Mouse (Mus musculus) heart, embryonic 15.5 days (tissue): ENCODE measurements around the gene Zfp655. TPM values are rescaled to one million over a fixed set of nuclear protein-coding genes. Genes with fewer than 3 reads are reported as not detected.

Experiments used
- ATAC-seq: fragments of 200-750 bp; cut with Nextera tagmentation; replicated peaks from 2 replicates; pipeline ENCODE4 v1.8.0; 2017; ENCODE audit warnings: low read depth, moderate TSS enrichment; ENCODE audit not compliant: insufficient number of reproducible peaks, insufficient read depth, low FRiP score
- H3K27ac ChIP-seq: fragments of 300-500 bp; sonication (generic); 2 replicates; pipeline ENCODE4 v1.5.1; 2015; ENCODE audit warnings: mild to moderate bottlenecking, inconsistent platforms
- H3K27me3 ChIP-seq: fragments of 300-500 bp; sonication (generic); 2 replicates; pipeline ENCODE4 v1.6.1; 2015; ENCODE audit warnings: inconsistent platforms
- H3K36me3 ChIP-seq: fragments of 300-500 bp; sonication (generic); 2 replicates; pipeline ENCODE4 v1.6.1; 2015; ENCODE audit warnings: mild to moderate bottlenecking, inconsistent platforms
- H3K4me1 ChIP-seq: fragments of 300-500 bp; sonication (generic); replicated peaks from 2 replicates; pipeline ENCODE4 v1.6.1; 2015; ENCODE audit warnings: inconsistent platforms
- H3K4me2 ChIP-seq: fragments of 300-500 bp; sonication (generic); 2 replicates; pipeline ENCODE4 v1.6.1; 2015; ENCODE audit warnings: inconsistent platforms, mild to moderate bottlenecking, moderate library complexity
- H3K4me3 ChIP-seq: fragments of 300-500 bp; sonication (generic); 2 replicates; pipeline ENCODE4 v1.5.1; 2015; ENCODE audit warnings: mild to moderate bottlenecking, inconsistent platforms
- H3K9ac ChIP-seq: fragments of 300-500 bp; sonication (generic); 2 replicates; pipeline ENCODE4 v1.6.1; 2015; ENCODE audit warnings: mild to moderate bottlenecking, inconsistent platforms
- H3K9me3 ChIP-seq: fragments of 300-500 bp; sonication (generic); replicated peaks from 2 replicates; pipeline ENCODE4 v1.6.1; 2016; ENCODE audit warnings: inconsistent platforms
- WGBS: fragments of 180-500 bp; shearing (Covaris S2); methylation state at CpG from one replicate; pipeline ENCODE4 v1.1.7; 2015; ENCODE audit warnings: mixed read lengths; 5-methylcytosine and 5-hydroxymethylcytosine counted together
- polyA plus RNA-seq: library from polyadenylated mRNA; unstranded; fragments of >200 nt; fragmentation: Nextera tagmentation; extraction: Ambion mirVana; gene quantifications from 2 replicates; pipeline ENCODE4 v1.2.1, GENCODE M21; 2015

The Zfp655 gene
- polyA plus RNA-seq, result 27.4 and 29.6 TPM in 2 replicates

GRCm38 (mm10) chr5:145231367-145231871, at the start of gene Zfp655:
Zfp655 (plus strand) TSS chr5:145231715.
- peak within 1 kb of the TSS; percentile 94 for H3K27ac ChIP-seq
- peak within 1 kb of the TSS; percentile 75 for H3K4me3 ChIP-seq
- 0% methylated on average over 42 of the region's 42 CpGs for WGBS
- peaks cover 32% of the 10 kb centered on the region for H3K36me3 ChIP-seq
- H3K9me3 ChIP-seq, result no peaks in the 10 kb centered on the region
- peak within 1 kb of the TSS; percentile 72 for H3K4me2 ChIP-seq
- H3K27me3 ChIP-seq, result no peaks in the 10 kb centered on the region
- H3K4me1 ChIP-seq, result peaks cover 14% of the 10 kb centered on the region
- H3K9ac ChIP-seq, result peak within 1 kb of the TSS; percentile 98
- ATAC-seq, result peak; percentile 99

GRCm38 (mm10) chr5:145185244-145185643, 46.3 kb upstream of the Zfp655 start:
- peaks cover 25% of the 10 kb centered on the region for H3K4me1 ChIP-seq
- no peaks in the 10 kb centered on the region for H3K27me3 ChIP-seq
- ATAC-seq, result no peak
- no peak overlapping the region for H3K9ac ChIP-seq
- H3K36me3 ChIP-seq, result peaks cover 79% of the 10 kb centered on the region
- WGBS, result 92% methylated on average over 2 of the region's 2 CpGs
- no peak overlapping the region for H3K27ac ChIP-seq
- H3K9me3 ChIP-seq, result no peaks in the 10 kb centered on the region
- no peak overlapping the region for H3K4me3 ChIP-seq
- H3K4me2 ChIP-seq, result no peak overlapping the region

GRCm38 (mm10) chr5:145189416-145189815, 42.1 kb upstream of the Zfp655 start:
- Histone ChIP-seq H3K27me3 (no peaks in the 10 kb centered on the region), H3K27ac (no peak overlapping the region), H3K9me3 (no peaks in the 10 kb centered on the region), H3K9ac (no peak overlapping the region), H3K4me3 (peak overlapping the region; percentile 81; the same call in 1 of the 2 replicates), H3K4me2 (peak overlapping the region; percentile 73), H3K4me1 (peaks cover 28% of the 10 kb centered on the region), H3K36me3 (peaks cover 44% of the 10 kb centered on the region)
- 86% methylated on average over 6 of the region's 6 CpGs for WGBS
- ATAC-seq, result no peak

- H3K4me2 ChIP-seq, result peak overlapping the region; percentile 73
- peak overlapping the region; percentile 88 for H3K27ac ChIP-seq
- ATAC-seq, result no peak
- H3K4me1 ChIP-seq, result peaks cover 28% of the 10 kb centered on the region
- peak overlapping the region; percentile 91 for H3K9ac ChIP-seq
- H3K4me3 ChIP-seq, result peak overlapping the region; percentile 81
- 18% methylated on average over 5 of the region's 5 CpGs for WGBS
- H3K9me3 ChIP-seq, result no peaks in the 10 kb centered on the region
- H3K27me3 ChIP-seq, result no peaks in the 10 kb centered on the region
- H3K36me3 ChIP-seq, result peaks cover 44% of the 10 kb centered on the region
Observed at GRCm38 (mm10) chr5:145190373-145190772, 41.1 kb upstream of the Zfp655 start.

- Histone ChIP-seq H3K27me3 (no peaks in the 10 kb centered on the region), H3K4me2 (peak overlapping the region; percentile 73), H3K9ac (peak overlapping the region; percentile 91), H3K4me3 (peak overlapping the region; percentile 81), H3K4me1 (peaks cover 28% of the 10 kb centered on the region), H3K27ac (peak overlapping the region; percentile 88), H3K9me3 (no peaks in the 10 kb centered on the region), H3K36me3 (peaks cover 44% of the 10 kb centered on the region)
- under 1% methylated on average over 41 of the region's 41 CpGs for WGBS
- peak; percentile 89 for ATAC-seq
Observed at GRCm38 (mm10) chr5:145190875-145191798, 40.4 kb upstream of the Zfp655 start.

- H3K4me2 ChIP-seq, result peak within 1 kb of the TSS; percentile 73
- peaks cover 25% of the 10 kb centered on the region for H3K4me1 ChIP-seq
- peak within 1 kb of the TSS; percentile 91 for H3K9ac ChIP-seq
- H3K36me3 ChIP-seq, result peaks cover 36% of the 10 kb centered on the region
- peak within 1 kb of the TSS; percentile 81 for H3K4me3 ChIP-seq
- H3K27ac ChIP-seq, result peak within 1 kb of the TSS; percentile 88
- no peaks in the 10 kb centered on the region for H3K27me3 ChIP-seq
- ATAC-seq, result no peak
- WGBS, result 91% methylated on average over 2 of the region's 2 CpGs
- H3K9me3 ChIP-seq, result no peaks in the 10 kb centered on the region
Observed at GRCm38 (mm10) chr5:145191962-145192361, 39.6 kb upstream of the Zfp655 start, which contains the start of gene Atp5j2. Atp5j2 (minus strand) TSS chr5:145192062.

GRCm38 (mm10) chr5:145200387-145200786, 31.1 kb upstream of the Zfp655 start:
- Histone ChIP-seq H3K4me1 (peaks cover 16% of the 10 kb centered on the region), H3K36me3 (peaks cover 13% of the 10 kb centered on the region), H3K9me3 (no peaks in the 10 kb centered on the region), H3K27ac (no peak overlapping the region), H3K4me3 (peak overlapping the region; percentile 92), H3K9ac (no peak overlapping the region), H3K27me3 (no peaks in the 10 kb centered on the region), H3K4me2 (peak overlapping the region; percentile 94)
- whole genome bisulfite sequencing, result 71% methylated on average over 7 of the region's 7 CpGs
- no peak for ATAC-seq

- peaks cover 6% of the 10 kb centered on the region; the same call in 1 of the 2 replicates for H3K36me3 ChIP-seq
- peak within 1 kb of the TSS; percentile 72 for H3K9ac ChIP-seq
- H3K27ac ChIP-seq, result peak within 1 kb of the TSS; percentile 72
- no peak for ATAC-seq
- H3K4me2 ChIP-seq, result peak within 1 kb of the TSS; percentile 94
- peaks cover 24% of the 10 kb centered on the region for H3K4me1 ChIP-seq
- no peaks in the 10 kb centered on the region for H3K27me3 ChIP-seq
- under 1% methylated on average over 37 of the region's 37 CpGs for WGBS
- H3K9me3 ChIP-seq, result no peaks in the 10 kb centered on the region
- H3K4me3 ChIP-seq, result peak within 1 kb of the TSS; percentile 92
Observed at GRCm38 (mm10) chr5:145201321-145201991, 30.1 kb upstream of the Zfp655 start, which contains the start of gene Zkscan14. Zkscan14 (minus strand) TSS chr5:145201868.

- no peak overlapping the region for H3K9ac ChIP-seq
- H3K27ac ChIP-seq, result no peak overlapping the region
- WGBS, result 49% methylated on average over 3 of the region's 3 CpGs
- peaks cover 8% of the 10 kb centered on the region; the same call in 1 of the 2 replicates for H3K36me3 ChIP-seq
- ATAC-seq, result no peak
- no peaks in the 10 kb centered on the region for H3K9me3 ChIP-seq
- H3K27me3 ChIP-seq, result no peaks in the 10 kb centered on the region
- H3K4me1 ChIP-seq, result peaks cover 24% of the 10 kb centered on the region
- H3K4me2 ChIP-seq, result no peak overlapping the region
- H3K4me3 ChIP-seq, result no peak overlapping the region
Observed at GRCm38 (mm10) chr5:145202446-145202845, 29.1 kb upstream of the Zfp655 start.

- H3K9me3 ChIP-seq, result no peaks in the 10 kb centered on the region
- peak; percentile 96 for ATAC-seq
- H3K36me3 ChIP-seq, result peaks cover 13% of the 10 kb centered on the region; the same call in 1 of the 2 replicates
- peaks cover 24% of the 10 kb centered on the region for H3K4me1 ChIP-seq
- H3K27ac ChIP-seq, result peak within 1 kb of the TSS; percentile 93
- H3K27me3 ChIP-seq, result no peaks in the 10 kb centered on the region
- WGBS, result under 1% methylated on average over 22 of the region's 22 CpGs
- H3K4me2 ChIP-seq, result peak within 1 kb of the TSS; percentile 84
- H3K9ac ChIP-seq, result peak within 1 kb of the TSS; percentile 70
- H3K4me3 ChIP-seq, result peak within 1 kb of the TSS; percentile 75
Observed at GRCm38 (mm10) chr5:145203936-145204691, 27.4 kb upstream of the Zfp655 start, which contains the start of gene Zkscan5. Zkscan5 (plus strand) TSS chr5:145204562.
